11 mouse cellular contexts compared by ENCODE assay signal in genomic region chr3:156299984-156300770, GRCm38 (mm10).
A peak's percentile ranks its signal among the peaks of the same experiment; 100 is the strongest.
DNase-seq lines count a peak whose midpoint lies in the region; ATAC-seq and TF ChIP-seq lines count a peak whose summit lies in the region.
"Had no signal": no experiment of that assay in that cellular context is flagged by ENCODE, and none has a peak within 500 bp of the region (broad histone marks: within the 10 kb centered on the region; RNA-seq: fewer than 3 reads in every experiment).

No protein-coding gene starts in this region.

- H3K9me3 ChIP-seq in forebrain, embryonic 15.5 days, result no peaks in the 10 kb centered on the region
- no peaks in the 10 kb centered on the region for H3K9me3 ChIP-seq in heart, embryonic 12.5 days (replicated peaks)
- H3K9me3 ChIP-seq: liver, embryonic 15.5 days had no signal

- H3K4me2 ChIP-seq in forebrain, embryonic 15.5 days (replicated peaks), result no peak overlapping the region; the same call in 1 of the 2 replicates
- no peak overlapping the region for H3K4me2 ChIP-seq in heart, embryonic 12.5 days
- H3K4me2 ChIP-seq: liver, embryonic 15.5 days had no signal

- H3K27me3 ChIP-seq in liver, adult 2 months (ENCODE audit: control insufficient read depth, insufficient read depth, low read length), result no peaks in the 10 kb centered on the region
- H3K27me3 ChIP-seq in forebrain, embryonic 15.5 days, result no peaks in the 10 kb centered on the region
- H3K27me3 ChIP-seq in heart, embryonic 12.5 days (replicated peaks), result no peaks in the 10 kb centered on the region
- H3K27me3 ChIP-seq: liver, embryonic 15.5 days had no signal

- no peak overlapping the region for H3K9ac ChIP-seq in liver, adult 2 months (ENCODE audit: low read depth, low read length)
- no peak overlapping the region for H3K9ac ChIP-seq in forebrain, embryonic 15.5 days (replicated peaks)
- no peak overlapping the region for H3K9ac ChIP-seq in heart, embryonic 12.5 days
- H3K9ac ChIP-seq: liver, embryonic 15.5 days had no signal

- 67% methylated on average over 3 of the region's 3 CpGs for WGBS in liver, adult 2 months
- 24% methylated on average over 3 of the region's 3 CpGs for WGBS in forebrain, embryonic 15.5 days
- 63% methylated on average over 3 of the region's 3 CpGs for WGBS in heart, embryonic 12.5 days

- H3K27ac ChIP-seq in liver, adult 2 months (replicated peaks; ENCODE audit: insufficient read depth, low read depth, low read length), result no peak overlapping the region
- peak overlapping the region; percentile 54; the same call in 1 of the 2 replicates for H3K27ac ChIP-seq in forebrain, embryonic 15.5 days (replicated peaks)
- H3K27ac ChIP-seq in heart, embryonic 12.5 days (ENCODE audit: poor library complexity, severe bottlenecking), result no peak overlapping the region
- H3K27ac ChIP-seq: heart, adult 2 months; liver, embryonic 15.5 days had no signal

- no peak for TF ChIP-seq CTCF in liver, adult 2 months (IDR thresholded peaks at IDR 0.05; ENCODE audit: low read depth, low read length)

- ATAC-seq in forebrain, embryonic 15.5 days (replicated peaks), result peak; percentile 86
- no peak for ATAC-seq in heart, embryonic 12.5 days (ENCODE audit: insufficient number of reproducible peaks, low FRiP score)

- no peaks in the 10 kb centered on the region for H3K79me2 ChIP-seq in liver, adult 2 months (ENCODE audit: control insufficient read depth, insufficient read depth, low read length)

- no peak for TF ChIP-seq POLR2A in liver, adult 2 months (IDR thresholded peaks at IDR 0.05; ENCODE audit: extremely low read depth, insufficient read depth, low read length)

- H3K36me3 ChIP-seq in liver, adult 2 months (ENCODE audit: control insufficient read depth, insufficient read depth, low read length), result no peaks in the 10 kb centered on the region
- no peaks in the 10 kb centered on the region for H3K36me3 ChIP-seq in forebrain, embryonic 15.5 days
- no peaks in the 10 kb centered on the region for H3K36me3 ChIP-seq in heart, embryonic 12.5 days
- H3K36me3 ChIP-seq: liver, embryonic 15.5 days had no signal

- no peaks in the 10 kb centered on the region for H3K4me1 ChIP-seq in liver, adult 2 months (ENCODE audit: control insufficient read depth, insufficient read depth, low read length)
- peaks cover 39% of the 10 kb centered on the region for H3K4me1 ChIP-seq in forebrain, embryonic 15.5 days
- peaks cover 6% of the 10 kb centered on the region; the same call in 1 of the 2 replicates for H3K4me1 ChIP-seq in heart, embryonic 12.5 days (replicated peaks)
- H3K4me1 ChIP-seq: liver, embryonic 15.5 days had no signal

- no peak overlapping the region for H3K4me3 ChIP-seq in liver, adult 2 months (ENCODE audit: insufficient read depth, low read depth, low read length)
- H3K4me3 ChIP-seq in forebrain, embryonic 15.5 days, result no peak overlapping the region
- no peak overlapping the region for H3K4me3 ChIP-seq in heart, embryonic 12.5 days
- H3K4me3 ChIP-seq: heart, adult 2 months; liver, embryonic 15.5 days had no signal

- DNase-seq in cerebellum, adult 9-11 months, result peak; percentile 8
- no peak for DNase-seq in cerebellum, postnatal 4 days (ENCODE audit: low spot score in 2 of 2)
- DNase-seq in liver, adult 2 months (ENCODE audit: extremely low read depth, low read depth, low spot score), result peak; percentile 0
- DNase-seq in liver, result no peak
- peak; percentile 16 for DNase-seq in mesoderm, embryonic 11.5 days (ENCODE audit: low read depth, low spot score)
- DNase-seq in yolk sac, embryonic 10.5 days (ENCODE audit: low spot score), result no peak
- DNase-seq: heart, adult 2 months; kidney, adult 8-10 months had no signal

Comparison
In these comparisons a context has a peak if more than half of its experiments do, and no peak if none do; other contexts are left out.
1. DNase-seq: peak in cerebellum, adult 9-11 months (single experiment), liver, adult 2 months (single experiment) and mesoderm, embryonic 11.5 days (single experiment); none in cerebellum, postnatal 4 days (0 of 2), liver (single experiment) and yolk sac, embryonic 10.5 days (single experiment).